Mouse (Mus musculus) cerebral cortex, adult 2 months (tissue): ENCODE data around the gene Ptp4a2.

ENCODE experiments used
- WGBS: fragments of 180-500 bp; shearing (Covaris S2); methylation state at CpG from one replicate; pipeline ENCODE4 v1.1.7; 2018; 5-methylcytosine and 5-hydroxymethylcytosine counted together

Ptp4a2 gene

DNA sequence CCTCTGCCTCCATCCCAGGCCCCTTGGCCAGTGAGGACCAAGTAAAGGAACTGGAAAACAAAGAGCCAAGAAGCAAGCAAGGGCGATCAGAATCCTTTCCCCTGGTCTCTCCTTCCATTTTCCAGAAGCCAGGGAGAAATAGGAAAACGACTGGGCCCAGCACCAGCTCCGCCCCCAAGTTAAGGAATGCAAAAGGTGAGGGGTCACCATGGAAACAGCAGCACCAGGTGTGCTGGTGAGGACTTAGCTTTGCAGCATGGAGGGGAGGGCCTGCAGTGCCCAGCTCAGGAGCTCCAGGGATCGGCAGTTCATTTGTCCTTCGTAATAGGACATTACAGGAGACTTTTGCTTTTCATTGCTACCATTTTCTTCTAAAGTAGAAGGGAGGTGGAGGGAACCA, 13.0 kb upstream of the Ptp4a2 start:
- WGBS: 87% methylated on average over 5 of the region's 5 CpGs

DNA sequence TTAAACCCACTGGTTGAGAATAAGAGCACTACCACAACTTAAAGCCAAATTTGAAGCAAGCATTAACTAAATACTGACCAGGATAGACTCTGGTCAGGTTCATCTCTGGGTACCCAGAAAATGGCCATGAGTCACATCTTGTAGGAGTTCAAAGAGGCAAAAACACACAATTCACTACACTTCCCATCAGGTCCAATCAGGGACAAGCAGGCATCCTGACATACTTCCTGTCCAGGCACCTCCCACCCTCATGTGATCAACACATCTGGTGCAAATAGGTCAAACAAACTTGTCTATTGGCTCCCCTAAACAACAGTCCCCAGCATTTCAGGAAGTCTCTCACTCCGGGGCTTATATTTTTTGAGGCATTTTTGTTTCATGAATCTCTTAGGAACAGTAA, 7.7 kb upstream of the Ptp4a2 start:
- WGBS: 73% methylated on average over 1 of the region's 1 CpGs

DNA sequence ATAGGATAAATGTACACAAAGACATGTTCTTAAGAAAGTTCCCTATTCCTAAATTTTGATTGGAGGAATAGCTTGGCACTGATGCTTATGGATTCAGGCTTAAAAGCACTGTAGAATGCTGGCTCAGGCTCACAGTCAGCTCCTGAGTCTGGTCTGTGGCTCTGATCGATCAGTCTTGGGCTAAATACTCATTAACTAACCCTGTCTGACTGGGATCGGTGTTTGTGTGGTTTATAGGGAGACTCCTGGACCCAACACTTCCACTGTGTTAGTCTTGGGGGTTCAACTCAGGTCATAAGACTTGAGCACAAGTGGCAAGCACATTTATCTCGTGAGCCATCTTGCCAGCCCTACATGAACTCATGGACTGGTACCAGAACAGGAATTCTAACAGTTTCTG, 6.0 kb upstream of the Ptp4a2 start:
- WGBS: 88% methylated on average over 3 of the region's 3 CpGs

- 75% methylated on average over 14 of the region's 14 CpGs for WGBS
Measured at GRCm38 (mm10) chr4:129811605-129812468, 818 bp downstream of the Ptp4a2 start.

DNA sequence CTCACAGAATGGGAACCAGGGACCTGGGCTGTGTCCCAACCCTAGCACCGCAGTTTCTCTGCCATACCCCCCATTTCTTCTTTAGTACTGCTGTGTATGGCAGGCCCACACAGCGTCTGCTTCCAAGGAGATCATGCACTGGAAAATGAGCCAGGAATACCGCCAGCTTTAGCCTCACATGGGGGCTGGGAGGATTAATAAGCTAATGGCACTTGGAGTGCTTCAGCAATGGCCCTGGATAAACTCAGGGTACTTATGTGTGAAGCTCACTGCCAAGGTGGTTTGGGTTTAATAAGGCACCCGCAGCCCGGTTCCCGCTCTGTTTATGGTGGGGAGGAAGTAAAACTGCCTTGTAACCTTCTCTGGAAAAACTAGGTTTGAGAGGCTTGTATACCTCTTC, 6.6 kb downstream of the Ptp4a2 start:
- WGBS: 49% methylated on average over 6 of the region's 6 CpGs

GRCm38 (mm10) chr4:129818506-129819195, 7.6 kb downstream of the Ptp4a2 start:
- 46% methylated on average over 10 of the region's 10 CpGs for WGBS

GRCm38 (mm10) chr4:129819712-129820336, 8.8 kb downstream of the Ptp4a2 start:
- under 1% methylated on average over 83 of the region's 83 CpGs for WGBS

DNA sequence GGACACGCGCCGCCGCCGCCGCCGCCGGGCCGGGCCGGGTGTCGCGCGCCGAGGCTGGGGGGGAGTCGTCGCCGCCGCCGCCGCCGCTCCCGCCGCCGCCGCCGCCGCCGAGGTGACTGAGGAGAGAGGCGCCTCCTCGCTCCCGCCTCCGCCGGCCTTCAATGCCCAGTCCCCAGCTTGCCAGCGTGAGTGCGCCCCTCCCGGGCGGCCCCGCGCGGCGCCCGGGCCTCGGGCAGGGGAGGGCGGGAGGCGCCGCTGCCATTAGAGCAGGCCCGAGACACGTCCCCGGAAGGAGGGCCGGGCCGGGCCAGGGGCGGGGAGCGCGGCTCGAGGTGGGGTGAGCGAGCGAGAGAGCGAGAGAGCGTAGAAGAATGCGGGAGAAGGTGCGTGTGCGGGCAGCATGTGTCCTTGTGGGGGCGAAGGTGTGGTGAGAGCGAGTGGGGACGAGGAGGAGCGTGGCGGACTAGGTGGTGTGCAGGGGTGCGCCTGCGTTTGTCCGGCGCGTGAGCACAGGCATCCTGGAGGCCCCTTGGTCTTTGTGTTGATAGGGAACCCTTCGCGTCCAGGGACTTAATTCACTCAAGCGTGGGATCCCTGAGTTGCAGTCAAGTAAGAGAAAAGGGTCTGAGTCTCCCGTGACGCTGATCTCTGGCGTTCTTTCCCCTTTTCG, 9.5 kb downstream of the Ptp4a2 start:
- under 1% methylated on average over 46 of the region's 79 CpGs for WGBS

DNA sequence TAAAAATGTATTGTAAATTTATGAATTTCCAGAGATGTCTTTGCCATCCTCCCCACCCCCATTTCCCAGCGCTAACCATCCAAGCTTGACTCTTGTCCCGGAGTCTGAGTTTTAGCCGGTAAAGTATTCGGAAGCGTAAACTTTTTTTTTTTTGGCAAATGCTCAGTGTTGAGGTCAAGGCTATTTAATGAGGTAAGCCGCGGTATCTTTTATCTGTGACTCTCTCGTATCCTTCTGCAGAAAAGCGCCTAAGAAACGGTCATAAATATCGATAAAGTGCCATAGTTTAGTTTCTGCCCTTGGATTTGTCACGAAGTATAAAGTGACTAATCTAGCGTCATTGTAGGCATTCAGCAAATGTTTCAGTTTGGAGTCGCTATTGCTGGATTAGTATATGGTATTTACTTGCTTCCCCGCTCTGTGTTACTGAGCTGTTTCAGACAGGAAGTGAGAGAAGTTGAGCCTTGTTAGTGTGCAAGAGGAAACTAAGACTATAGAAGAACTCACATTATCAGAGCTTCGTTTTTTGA, 10.1 kb downstream of the Ptp4a2 start:
- 1% methylated on average over 16 of the region's 16 CpGs for WGBS

DNA sequence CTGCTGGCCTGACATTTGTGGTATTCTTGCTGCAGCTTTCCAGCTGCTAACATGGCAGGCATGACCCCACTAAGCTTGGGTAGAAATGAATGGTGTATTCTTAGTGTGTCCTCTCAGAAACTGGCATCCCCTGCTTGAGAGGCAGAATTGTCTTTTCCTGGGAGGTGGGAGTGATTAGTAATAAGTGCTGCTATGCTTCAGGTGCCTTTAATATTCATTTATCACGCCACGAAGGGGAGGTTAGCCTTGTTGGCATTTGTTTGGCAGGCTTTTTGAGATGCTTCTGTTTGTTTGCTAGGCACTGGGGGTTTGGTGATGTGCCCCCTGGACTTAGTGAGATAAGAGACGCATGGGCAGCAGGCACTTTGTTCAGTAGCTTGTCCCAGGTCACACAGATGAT, 11.3 kb downstream of the Ptp4a2 start:
- WGBS: 56% methylated on average over 3 of the region's 3 CpGs

- 63% methylated on average over 4 of the region's 4 CpGs for WGBS
Measured at GRCm38 (mm10) chr4:129823216-129823810, 12.3 kb downstream of the Ptp4a2 start.

DNA sequence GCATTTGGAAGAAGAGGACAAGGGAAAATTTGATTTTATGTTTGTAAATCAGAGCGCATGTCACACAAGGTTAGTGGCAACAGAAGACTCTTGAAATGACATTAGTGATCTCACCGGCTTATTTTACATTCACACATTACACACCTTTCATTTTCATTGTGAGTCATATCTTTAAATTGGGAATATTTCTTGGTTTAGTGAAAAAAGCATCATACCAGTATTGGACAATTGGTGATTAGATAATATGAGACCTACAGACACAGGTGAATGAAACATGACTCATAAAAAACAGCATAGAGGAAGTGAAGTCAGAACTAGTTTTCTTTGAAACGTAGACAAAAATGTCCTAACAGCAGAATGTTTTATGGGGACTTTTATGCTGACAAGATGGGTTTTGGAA, 16.6 kb downstream of the Ptp4a2 start:
- 70% methylated on average over 3 of the region's 3 CpGs for WGBS

- WGBS: 54% methylated on average over 3 of the region's 3 CpGs
Measured at GRCm38 (mm10) chr4:129828081-129828480, 17.1 kb downstream of the Ptp4a2 start.

GRCm38 (mm10) chr4:129829799-129830198, 18.8 kb downstream of the Ptp4a2 start:
- 44% methylated on average over 1 of the region's 1 CpGs for WGBS

- WGBS: 86% methylated on average over 8 of the region's 8 CpGs
Measured at GRCm38 (mm10) chr4:129830343-129830944, 19.4 kb downstream of the Ptp4a2 start.

DNA sequence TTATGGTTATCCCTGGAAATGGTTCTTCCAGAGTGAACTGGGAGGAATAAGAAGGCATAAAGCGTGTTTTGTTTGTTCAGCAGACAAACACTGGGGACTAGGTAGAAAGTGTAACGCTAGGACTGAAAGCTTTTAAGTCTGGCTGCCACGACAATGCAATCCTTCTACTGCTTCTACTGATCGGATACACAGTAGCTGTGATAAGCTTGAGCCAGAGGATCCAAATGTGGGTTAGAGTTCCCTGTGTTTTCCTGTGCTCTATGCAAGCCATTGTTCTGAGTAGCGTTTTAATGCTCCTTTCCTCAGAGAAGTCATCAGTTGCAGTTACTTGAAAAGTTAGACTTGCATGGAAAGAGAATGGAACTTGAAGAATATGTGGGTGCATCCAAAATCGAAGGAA, 23.6 kb downstream of the Ptp4a2 start:
- 50% methylated on average over 6 of the region's 6 CpGs for WGBS

DNA sequence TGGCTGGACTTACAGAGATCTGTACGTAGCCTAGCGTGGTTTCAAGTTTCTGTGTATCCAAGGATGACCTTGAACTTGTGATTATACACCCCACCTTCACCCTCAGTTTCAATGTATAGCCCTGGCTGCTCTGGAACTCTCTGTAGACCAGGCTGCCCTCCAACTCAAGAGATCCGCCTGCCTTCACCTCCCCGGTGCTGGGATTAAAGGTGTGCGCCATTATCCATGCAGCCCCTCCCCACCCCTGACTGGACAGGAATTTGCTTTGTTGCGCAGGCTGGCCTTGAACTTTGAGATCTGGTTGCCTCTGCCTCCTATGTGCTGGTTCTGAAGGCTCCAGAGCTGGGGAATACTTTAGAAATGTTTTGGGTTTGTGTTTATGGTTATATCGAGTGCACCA, 24.3 kb downstream of the Ptp4a2 start:
- WGBS: 91% methylated on average over 7 of the region's 7 CpGs

- WGBS: 89% methylated on average over 7 of the region's 7 CpGs
Measured at GRCm38 (mm10) chr4:129839866-129840555, 29.0 kb downstream of the Ptp4a2 start.

- WGBS: 81% methylated on average over 9 of the region's 9 CpGs
Measured at GRCm38 (mm10) chr4:129846823-129847222, 35.8 kb downstream of the Ptp4a2 start.

DNA sequence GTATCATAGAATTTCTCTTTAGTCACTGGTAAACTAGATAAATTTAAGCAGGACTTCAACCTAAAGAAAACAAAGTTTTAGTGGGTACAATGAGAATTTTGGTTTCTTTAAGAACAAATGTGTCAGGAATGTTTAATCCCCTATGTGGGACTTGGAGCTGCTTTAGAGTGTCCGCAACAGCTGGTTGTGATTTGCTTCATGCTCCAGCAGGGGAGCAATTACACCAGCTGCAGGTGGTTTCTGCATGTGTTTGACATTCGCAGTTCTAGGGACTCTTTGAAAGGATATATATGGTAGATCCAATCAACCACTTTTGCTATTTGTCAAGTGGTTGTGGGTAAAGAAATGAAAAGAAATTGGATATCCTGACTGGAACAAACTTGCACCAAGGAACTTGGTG, 39.5 kb downstream of the Ptp4a2 start:
- 88% methylated on average over 2 of the region's 2 CpGs for WGBS
